ENCODE assay signal across 8 mouse cellular contexts in the genomic region with DNA sequence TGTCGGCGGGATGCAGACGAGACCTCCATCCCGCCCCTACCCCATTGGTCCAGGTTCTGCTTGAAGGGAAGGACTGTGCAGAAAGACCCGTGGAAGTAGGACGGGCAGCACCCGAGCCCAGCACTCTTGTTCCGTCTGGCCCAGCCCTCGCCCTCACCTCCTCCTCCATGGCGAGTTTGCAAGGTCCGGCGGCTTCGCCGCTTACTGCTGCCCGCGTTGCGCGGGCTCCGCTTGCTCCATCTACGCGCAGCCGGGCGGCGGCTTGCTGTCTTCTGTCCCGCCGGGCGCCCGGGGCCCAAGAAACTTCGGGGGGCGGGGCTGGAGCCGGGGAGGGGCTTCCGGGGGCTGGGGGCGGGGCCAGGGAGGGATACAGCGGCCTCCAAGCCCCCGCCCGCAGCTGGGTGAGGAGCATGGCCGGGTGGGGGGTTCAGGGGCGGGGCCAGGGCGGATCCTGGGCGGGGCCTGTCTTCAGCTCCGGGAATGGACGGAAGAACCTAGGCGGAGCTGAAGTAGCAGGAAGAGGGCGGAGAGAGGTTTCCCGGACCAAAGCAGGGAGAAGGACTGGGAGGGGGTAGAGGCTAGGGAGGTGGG. TPM values are rescaled to one million over a fixed set of nuclear protein-coding genes. Genes with fewer than 3 reads are reported as not detected.
DNase-seq lines count a peak whose midpoint lies in the region; ATAC-seq and TF ChIP-seq lines count a peak whose summit lies in the region.

A gene (minus strand): TSS at position 260 of the 591 bp plus-strand sequence.

- peaks cover 22% of the 10 kb centered on the region for H3K36me3 ChIP-seq in G1E (replicated peaks)
- no peaks in the 10 kb centered on the region for H3K36me3 ChIP-seq in forebrain, embryonic 16.5 days (ENCODE audit: control insufficient read depth, insufficient read depth)
- H3K36me3 ChIP-seq in lung, embryonic 16.5 days (ENCODE audit: control insufficient read depth, insufficient read depth, low read length) = no peaks in the 10 kb centered on the region

- H3K4me2 ChIP-seq in forebrain, embryonic 16.5 days (ENCODE audit: low read length) = peak within 1 kb of the TSS; percentile 67
- peak within 1 kb of the TSS; percentile 64 for H3K4me2 ChIP-seq in lung, embryonic 16.5 days (ENCODE audit: low read depth, low read length)

- H3K4me1 ChIP-seq in G1E (ENCODE audit: insufficient read depth, low read depth, low read length) = peaks cover 65% of the 10 kb centered on the region
- H3K4me1 ChIP-seq in forebrain, embryonic 16.5 days (replicated peaks; ENCODE audit: control insufficient read depth, insufficient read depth, low read length) = peaks cover 15% of the 10 kb centered on the region
- peaks cover 32% of the 10 kb centered on the region for H3K4me1 ChIP-seq in lung, embryonic 16.5 days (replicated peaks; ENCODE audit: control insufficient read depth, insufficient read depth, low read length)

- peak; percentile 81 for ATAC-seq in G1E (ENCODE audit: extremely low read depth, insufficient number of reproducible peaks, low FRiP score, poor library complexity, severe bottlenecking)
- ATAC-seq in forebrain, embryonic 16.5 days = peak; percentile 95
- peak; percentile 94 for ATAC-seq in lung, embryonic 16.5 days (ENCODE audit: low read depth)

- peak; percentile 88 for DNase-seq in G1E (ENCODE audit: low spot score)
- DNase-seq in cerebellum, adult 11-12 months = peak; percentile 75
- peak; percentile 89 to 91 for DNase-seq in heart, postnatal 36 days
- peak; percentile 76 to 80 for DNase-seq in layer of hippocampus, adult 8-10 months (ENCODE audit: low spot score in 2 of 2)
- peak; percentile 75 for DNase-seq in ovary, postnatal 10 days (ENCODE audit: low spot score)
- peak; percentile 92 to 94 for DNase-seq in thymus, postnatal 10 days (ENCODE audit: low spot score in 2 of 2)

- no peak within 1 kb of the TSS for H3K27ac ChIP-seq in forebrain, embryonic 16.5 days (ENCODE audit: low read length)
- peak within 1 kb of the TSS; percentile 81 for H3K27ac ChIP-seq in lung, embryonic 16.5 days (ENCODE audit: low read length)

- H3K4me3 ChIP-seq in G1E (ENCODE audit: low read depth, low read length) = peak within 1 kb of the TSS; percentile 74
- H3K4me3 ChIP-seq in forebrain, embryonic 16.5 days (replicated peaks; ENCODE audit: low read length) = peak within 1 kb of the TSS; percentile 63
- H3K4me3 ChIP-seq in lung, embryonic 16.5 days (ENCODE audit: low read length) = peak within 1 kb of the TSS; percentile 61

- intact Hi-C loops in heart, postnatal 36 days (cut with DNase I) = loop anchor here (1.0 to 5.0 kb wide), 5 partner anchors 17 to 147 kb away; a partner anchor contains a TSS

- no peaks in the 10 kb centered on the region for H3K9me3 ChIP-seq in G1E (replicated peaks)
- no peaks in the 10 kb centered on the region for H3K9me3 ChIP-seq in forebrain, embryonic 16.5 days (ENCODE audit: control insufficient read depth, low read length)
- no peaks in the 10 kb centered on the region for H3K9me3 ChIP-seq in lung, embryonic 16.5 days (ENCODE audit: control insufficient read depth, low read length)

- H3K9ac ChIP-seq in forebrain, embryonic 16.5 days (replicated peaks; ENCODE audit: low read depth, low read length) = peak within 1 kb of the TSS; percentile 64
- H3K9ac ChIP-seq in lung, embryonic 16.5 days (ENCODE audit: low read length) = peak within 1 kb of the TSS; percentile 67

- TF ChIP-seq CTCF in G1E (IDR thresholded peaks at IDR 0.05; ENCODE audit: low read depth, low read length) = no peak

- H3K27me3 ChIP-seq in G1E (ENCODE audit: insufficient read depth, low read length) = no peaks in the 10 kb centered on the region
- H3K27me3 ChIP-seq in forebrain, embryonic 16.5 days (replicated peaks; ENCODE audit: control insufficient read depth, insufficient read depth, low read length) = no peaks in the 10 kb centered on the region
- H3K27me3 ChIP-seq in lung, embryonic 16.5 days (ENCODE audit: control insufficient read depth, insufficient read depth, low read depth, low read length) = no peaks in the 10 kb centered on the region

- under 1% methylated on average over 42 of the region's 45 CpGs for WGBS in forebrain, embryonic 16.5 days
- under 1% methylated on average over 35 of the region's 45 CpGs for WGBS in lung, embryonic 16.5 days

RNA-seq across cellular contexts. Expression of the gene that starts here (rescaled TPM):
- total RNA-seq in G1E (2014; fragmentation: Nextera tagmentation) = 23.0 and 26.9 TPM in 2 replicates
- 31.9 and 35.4 TPM in 2 replicates for total RNA-seq in G1E (2017)
- 11.5 and 16.8 TPM in 2 replicates for polyA plus RNA-seq in G1E (2012)
- polyA plus RNA-seq in forebrain, embryonic 16.5 days (2015; fragmentation: Nextera tagmentation; extraction: Ambion mirVana) = 4.7 and 5.7 TPM in 2 replicates
- 10 to 100 TPM; 13.3 to 15.3 TPM for total RNA-seq in heart, postnatal 36 days (2021)
- 10 to 100 TPM; 13.4 to 21.0 (median 14.2) TPM for total RNA-seq in layer of hippocampus, adult 8-10 months (2022)
- 23.6 and 24.4 TPM in 2 replicates for polyA plus RNA-seq in lung, embryonic 16.5 days (2015; fragmentation: Nextera tagmentation; extraction: Ambion mirVana)
